Mouse (Mus musculus) brain, adult 2 months (tissue): Measurements from ENCODE around the gene Uhrf2.

ENCODE experiments used
- DNase-seq: peaks from one replicate; pipeline ENCODE4 v3.0.0; 2011; ENCODE audit warnings: low read depth, low spot score

Gene Uhrf2

DNA sequence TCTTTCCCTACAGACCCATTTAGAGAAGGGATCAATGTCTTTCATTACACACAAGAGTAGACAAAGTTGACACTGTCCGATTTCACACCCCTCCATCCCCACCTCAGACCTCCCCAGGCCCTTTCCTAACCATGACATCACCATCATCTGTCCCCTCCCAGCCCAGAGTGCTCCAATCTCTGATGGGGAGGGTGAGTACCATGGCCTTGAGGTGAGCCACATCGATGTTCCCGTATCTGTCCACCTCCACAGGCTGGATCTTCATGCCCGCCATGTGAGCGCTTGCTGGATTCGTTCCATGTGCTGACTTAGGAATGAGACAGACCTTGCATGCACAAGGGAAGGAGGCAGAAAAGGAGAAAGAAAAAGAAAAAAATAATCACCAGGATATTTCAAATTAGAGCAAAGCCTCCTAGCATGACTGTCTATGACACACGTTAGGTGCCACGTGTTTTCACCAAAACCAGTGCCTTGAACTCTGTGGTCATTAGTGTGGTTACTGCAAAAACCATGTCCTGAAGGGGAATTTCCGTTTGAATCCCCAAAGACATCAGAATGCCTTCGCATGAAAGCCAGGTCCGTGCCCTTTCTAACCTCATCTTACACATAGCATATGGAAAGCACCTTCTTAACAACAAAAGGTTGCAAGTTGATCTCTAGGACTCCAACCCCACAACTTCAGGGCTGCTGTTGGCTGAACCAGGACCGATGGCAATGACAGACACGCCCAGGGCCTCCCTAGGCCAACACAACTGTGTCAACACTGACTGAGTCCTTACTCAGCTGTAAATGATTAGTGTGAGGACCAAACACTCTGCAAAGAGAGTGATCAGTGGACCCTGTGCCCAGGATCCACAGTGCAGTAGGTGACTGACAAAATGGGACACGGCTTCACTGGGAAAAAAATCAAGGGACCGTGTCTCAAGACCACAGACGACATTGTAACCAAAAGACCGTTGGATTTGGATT is 88.3 kb downstream of the Uhrf2 start:
- peak; percentile 59 for DNase-seq

DNA sequence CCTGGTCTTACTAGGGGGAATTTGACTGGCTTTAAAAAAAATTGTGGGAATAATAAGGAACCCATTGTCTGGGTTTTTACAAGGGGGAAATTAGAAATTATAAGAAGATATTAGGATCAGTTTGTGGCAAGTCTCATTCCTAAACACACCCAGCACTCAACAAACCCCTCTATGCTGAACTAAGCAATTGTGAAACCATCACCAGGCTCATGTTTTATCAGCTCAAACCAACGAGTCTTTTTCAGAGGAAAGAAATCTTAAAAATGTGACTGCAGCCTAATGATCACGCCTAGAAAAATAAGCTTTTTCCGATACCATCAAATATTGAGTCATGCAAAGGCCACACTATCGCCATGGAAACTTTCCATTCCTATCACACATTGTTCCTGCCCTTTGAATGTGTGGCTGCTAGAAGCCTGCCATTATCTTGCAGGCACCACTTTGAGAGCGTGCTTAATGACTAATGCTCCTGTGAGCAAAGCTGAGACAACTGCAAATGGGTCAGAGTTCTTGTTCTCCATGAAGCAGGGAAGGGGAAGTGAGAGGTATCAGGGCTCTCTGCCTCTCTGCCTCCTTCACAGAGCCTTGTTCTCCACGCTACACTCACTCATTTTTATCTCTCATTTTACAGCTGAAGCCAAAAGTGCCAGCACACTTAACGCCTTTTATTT is 94.8 kb downstream of the Uhrf2 start:
- peak; percentile 73 for DNase-seq

DNA sequence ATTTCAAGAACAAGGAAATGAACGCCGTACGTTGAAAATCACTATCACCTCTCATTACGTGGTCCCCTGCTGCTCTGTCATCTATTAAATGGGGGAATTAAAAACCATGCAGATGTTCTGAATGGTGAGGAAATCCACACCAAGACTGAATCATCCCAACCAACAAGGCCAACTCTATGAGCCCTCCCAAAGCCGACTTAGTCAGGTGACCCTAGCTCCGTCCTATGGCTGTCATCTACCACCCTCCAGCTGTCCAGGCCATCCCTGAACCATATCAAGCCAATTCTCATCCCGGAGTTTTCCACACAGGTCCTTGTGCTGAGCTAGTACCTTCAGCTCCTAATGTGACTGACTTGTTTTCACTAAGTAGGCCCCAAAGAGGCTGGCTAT is 95.4 kb downstream of the Uhrf2 start:
- DNase-seq: no peak

DNA sequence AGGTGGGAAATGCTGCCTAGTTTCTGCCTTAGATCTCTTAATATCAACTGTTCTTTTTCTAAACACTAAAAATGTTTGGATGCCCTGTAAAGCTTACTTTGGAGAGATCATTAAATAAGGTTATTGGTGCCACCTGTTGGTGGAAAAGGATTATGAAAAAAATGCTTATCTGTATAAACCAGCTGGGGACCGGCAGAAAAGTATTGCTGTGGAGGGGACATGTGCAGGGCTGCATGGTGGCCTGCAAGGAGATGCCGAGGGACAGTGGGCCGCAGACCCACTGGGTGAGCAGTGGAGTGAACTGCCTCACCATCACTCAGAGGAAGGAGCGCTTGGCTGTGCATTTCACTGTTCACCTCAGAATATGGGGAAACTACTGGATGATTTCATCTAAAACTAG is 97.9 kb downstream of the Uhrf2 start:
- DNase-seq: peak; percentile 63

DNA sequence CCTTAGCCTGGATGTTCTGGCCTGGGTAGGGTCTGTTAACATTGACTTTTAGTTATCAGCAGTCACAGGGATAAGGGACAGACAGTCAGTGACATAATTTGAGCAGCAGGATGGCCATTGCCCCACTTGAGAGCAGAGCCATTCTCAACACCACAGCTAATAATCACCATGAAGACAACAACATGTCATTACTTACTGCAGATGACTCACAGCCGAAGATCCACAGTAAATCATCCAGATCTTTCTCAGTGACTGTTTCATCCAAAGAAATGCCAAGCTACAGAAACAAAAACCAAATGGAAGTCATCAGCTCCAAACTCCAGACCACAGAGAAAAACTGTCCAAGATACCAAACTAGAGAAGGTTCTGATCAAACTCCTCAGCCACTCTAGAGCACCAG is 106.0 kb downstream of the Uhrf2 start:
- no peak for DNase-seq
